Mouse (Mus musculus): Measurements from ENCODE around the gene Cuedc1.

- TF ChIP-seq POLR2A (IDR thresholded peaks at IDR 0.05; ENCODE audit: borderline replicate concordance, extremely low read depth, insufficient read depth, insufficient read length, poor library complexity, severe bottlenecking) (no peak), CTCF (IDR thresholded peaks at IDR 0.05; ENCODE audit: borderline replicate concordance, extremely low read depth, insufficient read depth, insufficient read length) (no peak)
Observed at GRCm38 (mm10) chr11:88116568-88116967, 18.7 kb downstream of the Cuedc1 start.

Measured in brain, embryonic 14.5 days (tissue).